Mouse (Mus musculus) lung, postnatal 0 days (tissue): ENCODE data around the gene Rs1.

ENCODE experiments used
- CTCF ChIP-seq: IDR thresholded peaks from 2 replicates; pipeline ENCODE4 v1.5.1; 2016; ENCODE audit warnings: antibody characterized with exemption, mild to moderate bottlenecking
- EP300 ChIP-seq: IDR thresholded peaks from 2 replicates; pipeline ENCODE4 v1.6.1; 2016; ENCODE audit warnings: antibody characterized with exemption, mild to moderate bottlenecking, control low read depth

DNA sequence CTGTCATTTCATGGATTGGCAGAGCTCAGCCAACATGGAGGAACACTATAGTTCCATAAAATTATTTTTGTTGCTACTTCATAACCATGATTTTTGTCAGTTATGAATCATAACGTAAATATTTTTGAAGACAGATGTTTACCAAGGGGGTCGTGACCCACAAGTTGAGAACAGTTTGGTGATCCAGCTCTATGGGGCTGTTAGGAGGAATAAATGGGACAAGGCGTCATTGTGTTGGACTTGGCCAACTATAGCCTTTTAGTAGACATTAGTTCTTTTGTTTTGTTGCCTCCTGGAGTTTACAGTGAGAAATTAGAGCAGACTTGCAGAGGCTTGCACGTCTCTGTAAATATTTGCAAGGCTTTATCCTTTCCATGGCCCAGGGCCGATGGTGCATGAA lies 14.5 kb downstream of the Rs1 start:
- TF ChIP-seq CTCF (no peak), EP300 (no peak)
